Mouse (Mus musculus) fibroblast of lung, adult 2 months (primary cell): ENCODE measurements at regions not wholly inside any gene's neighbourhood (a gene's known extent, or its start where the extent isn't known, plus 50 kb on each side); places are given as distances from the start of the nearest gene placed in this dataset.

Source experiments
- DNase-seq: peaks from one replicate; pipeline ENCODE4 v3.0.0-alpha.2; 2011; ENCODE audit warnings: low read depth

DNA sequence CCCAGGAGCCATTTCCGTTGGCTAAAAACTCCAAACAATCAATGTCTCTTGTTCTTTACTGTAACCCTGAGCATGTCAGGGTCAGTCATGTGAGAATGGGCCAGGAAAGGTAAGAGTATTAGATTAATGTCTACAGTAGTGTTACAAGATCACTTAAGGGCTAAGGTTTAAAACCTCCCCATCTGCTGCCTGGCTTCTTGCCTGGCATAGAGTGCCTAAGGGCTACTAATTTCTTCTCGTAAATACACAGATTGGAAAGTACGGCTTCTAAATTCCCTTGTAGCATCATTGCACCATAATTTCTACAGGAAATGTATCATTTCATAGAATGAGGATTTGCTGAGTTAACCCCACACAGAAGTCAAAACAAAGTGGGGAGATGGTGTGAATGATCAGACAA is 281.0 kb downstream of the Col12a1 start:
- DNase-seq: no peak

DNA sequence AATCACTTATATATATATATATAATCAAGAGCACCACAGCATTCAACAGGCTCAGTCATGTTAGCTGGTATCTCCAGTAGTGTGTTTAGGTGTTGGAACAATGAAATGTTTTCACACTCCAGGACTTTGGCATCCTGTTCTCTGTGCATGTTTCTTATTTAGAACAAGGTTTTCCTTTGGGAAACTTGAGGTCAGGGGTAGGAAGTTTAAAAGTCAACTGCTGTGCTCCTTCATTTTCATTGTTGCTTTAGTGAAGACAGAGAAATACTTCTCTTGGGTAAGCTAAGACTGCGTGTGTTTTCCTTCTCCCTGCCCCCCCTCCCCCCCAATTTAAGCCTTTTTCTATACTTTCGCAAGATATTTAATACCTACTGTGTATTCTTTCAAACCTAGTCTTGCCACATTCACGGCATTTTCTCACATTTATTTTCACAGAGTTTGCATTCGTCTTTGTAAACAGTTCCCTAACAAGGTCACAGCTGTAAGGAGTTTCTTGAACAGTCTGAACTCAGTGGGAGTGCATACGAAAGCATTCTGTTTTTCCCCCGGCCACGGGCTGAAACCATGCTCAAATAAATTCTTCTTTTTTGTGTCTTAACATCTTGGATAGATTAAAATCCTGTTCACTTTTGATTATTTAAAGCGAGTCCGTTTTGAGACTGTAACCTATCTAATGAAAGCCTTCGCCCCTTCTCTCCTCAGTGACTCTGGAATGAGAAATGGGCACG is 279.2 kb downstream of the Col12a1 start:
- DNase-seq: peak; percentile 26

GRCm38 (mm10) chr9:79455226-79455625 is 263.4 kb downstream of the Col12a1 start:
- DNase-seq: no peak

DNA sequence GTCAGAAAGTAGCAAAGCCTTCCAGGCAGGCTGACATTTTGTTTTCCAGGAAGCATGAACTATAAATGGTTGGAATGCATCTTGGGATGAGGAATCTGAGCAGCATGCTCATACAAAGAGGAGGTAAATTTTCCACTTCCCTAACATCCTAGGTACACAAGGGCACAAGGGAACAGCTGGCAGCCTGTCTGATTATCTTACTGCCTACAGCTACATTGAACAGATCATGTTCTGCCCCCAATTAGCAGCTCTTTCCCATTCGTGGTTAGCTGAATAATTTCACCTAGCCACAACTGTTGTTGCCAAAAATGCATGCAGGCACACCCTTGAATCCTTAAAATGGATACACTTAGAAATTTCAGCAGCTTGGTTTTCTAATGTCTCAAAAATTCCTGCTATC is 239.5 kb downstream of the Col12a1 start:
- no peak for DNase-seq

- no peak for DNase-seq
Measured at GRCm38 (mm10) chr9:79500253-79500652, 218.4 kb downstream of the Col12a1 start.

- no peak for DNase-seq
Measured at GRCm38 (mm10) chr9:79502034-79502433, 216.6 kb downstream of the Col12a1 start.

DNA sequence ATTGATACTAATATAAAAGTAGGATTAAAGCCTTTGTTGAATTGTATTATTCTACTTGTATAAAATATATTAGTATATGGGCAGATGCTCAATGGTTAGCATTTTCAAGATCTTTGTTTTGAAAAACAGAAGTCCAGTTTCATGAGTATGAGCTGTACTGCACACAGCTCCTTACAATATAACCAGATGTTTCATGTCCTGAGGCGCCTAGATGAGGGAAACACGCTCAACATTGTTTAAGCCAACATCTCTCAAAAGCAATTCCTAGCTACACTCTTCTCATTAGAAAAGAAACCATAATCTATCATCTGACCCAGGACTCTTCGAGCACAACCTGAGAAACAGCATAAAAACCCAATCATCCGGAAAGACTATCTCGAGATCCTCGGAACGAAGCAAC is 202.2 kb downstream of the Col12a1 start:
- DNase-seq: no peak

DNA sequence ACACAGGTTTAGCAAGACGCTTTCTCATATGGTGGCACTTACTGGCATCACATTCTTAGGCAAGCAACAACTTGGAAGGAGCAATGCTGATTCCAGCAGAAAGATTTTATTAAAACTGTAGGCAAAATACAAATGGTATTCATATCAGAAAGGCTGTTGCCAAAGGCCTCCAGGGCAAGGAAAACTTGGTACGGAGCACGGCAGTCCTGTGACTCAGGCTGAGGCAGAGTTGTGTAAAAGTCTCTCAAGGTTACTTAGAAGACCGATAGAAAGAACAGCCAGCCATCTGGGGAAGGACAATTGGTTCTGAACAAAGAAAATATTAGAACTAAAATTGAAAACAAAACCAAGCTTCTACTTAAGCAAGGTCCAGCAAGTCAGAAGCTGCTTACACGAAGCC is 201.2 kb downstream of the Col12a1 start:
- DNase-seq: peak; percentile 78

- DNase-seq: no peak
Measured at GRCm38 (mm10) chr9:79518640-79519039, 200.0 kb downstream of the Col12a1 start.

- DNase-seq: no peak
Measured at GRCm38 (mm10) chr9:79520498-79520897, 198.1 kb downstream of the Col12a1 start.

- DNase-seq: no peak
Measured at GRCm38 (mm10) chr9:79523054-79523453, 195.6 kb downstream of the Col12a1 start.

DNA sequence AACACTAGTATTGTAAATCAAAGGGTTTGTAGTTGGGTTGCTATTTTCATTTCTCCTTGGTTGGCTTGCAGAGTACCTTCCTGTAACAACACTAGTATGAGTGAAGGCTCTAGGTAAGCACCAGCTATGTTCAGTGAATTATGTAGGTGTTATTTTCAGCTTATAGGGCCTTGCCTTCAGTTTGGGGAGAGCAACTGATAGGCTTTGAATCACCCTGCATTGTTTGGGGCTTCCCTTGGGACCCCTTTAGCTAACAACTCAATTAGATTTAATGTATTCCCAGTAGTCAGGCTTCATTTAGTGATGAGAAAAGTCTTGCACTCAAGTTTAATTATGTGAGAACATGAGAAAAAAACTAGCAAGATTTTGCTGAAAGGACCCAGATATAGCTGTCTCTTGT is 193.6 kb downstream of the Col12a1 start:
- no peak for DNase-seq

- DNase-seq: no peak
Measured at GRCm38 (mm10) chr9:79526390-79526789, 192.2 kb downstream of the Col12a1 start.

DNA sequence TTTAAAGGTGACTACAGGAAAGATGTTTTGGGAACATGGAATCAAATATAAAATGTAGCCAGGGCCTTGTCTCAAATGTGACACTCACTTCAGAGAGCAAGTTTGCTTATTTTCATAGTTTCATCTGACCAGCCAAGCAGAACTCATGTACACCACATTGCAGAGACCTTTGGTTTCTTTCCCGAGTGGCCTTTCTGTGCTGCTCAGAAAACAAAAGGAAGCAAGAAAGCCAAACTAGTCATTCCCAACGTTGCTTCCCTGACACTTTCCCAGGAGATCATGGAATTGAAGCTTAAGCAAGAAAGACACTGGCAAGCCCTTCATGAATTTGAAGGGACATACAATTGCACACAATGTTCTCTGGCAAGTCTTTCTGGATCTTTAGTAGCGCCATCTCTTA is 191.3 kb downstream of the Col12a1 start:
- no peak for DNase-seq
